Mouse (Mus musculus): ENCODE measurements around the gene Prex1. TPM values are rescaled to one million over a fixed set of nuclear protein-coding genes. Genes with fewer than 3 reads are reported as not detected.

Prex1 gene
- total and polyA plus RNA-seq, 3 experiments = 5.5 to 19.5 (median 18.5) TPM

DNA sequence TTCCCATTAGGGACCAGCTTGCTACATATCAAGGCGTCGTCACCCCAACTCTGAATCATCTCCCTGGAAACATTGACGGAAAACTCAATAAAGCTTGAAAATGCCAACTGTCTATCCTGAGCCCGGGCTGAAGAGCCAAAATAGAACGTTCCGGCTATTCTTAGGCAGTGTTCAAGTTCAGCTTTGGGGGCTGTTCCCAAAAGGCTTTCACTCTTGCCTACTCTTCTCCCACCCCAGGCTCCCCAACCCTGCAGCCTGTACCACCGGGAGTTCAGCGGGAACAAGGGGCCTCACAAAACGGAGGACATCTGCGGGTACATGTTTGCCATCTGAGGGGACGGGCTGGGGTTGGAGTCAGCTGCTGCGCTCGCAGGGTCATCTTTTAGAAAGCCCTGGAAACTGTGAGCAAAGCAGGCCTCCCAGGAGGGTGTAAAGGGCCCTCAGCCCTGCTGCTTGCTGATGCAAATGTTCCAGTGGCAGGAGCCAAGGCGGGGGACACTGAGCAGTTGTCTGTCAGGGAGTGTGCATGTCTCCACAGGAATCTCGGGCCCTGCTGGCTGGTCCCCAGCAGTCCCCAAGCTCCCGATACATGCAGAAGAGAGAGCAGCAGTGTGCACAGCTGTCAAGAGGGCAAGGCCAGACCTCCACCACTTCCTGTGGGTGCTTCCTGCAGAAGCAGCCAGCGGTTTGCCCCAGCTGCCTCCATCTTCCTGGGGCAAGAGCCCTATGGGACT, 83.5 kb downstream of the Prex1 start:
- peak overlapping the region; percentile 26; the same call in 1 of the 2 replicates for H3K27ac ChIP-seq (ENCODE audit: insufficient read depth, low read depth)
- dilution Hi-C loops (cut with MboI; ENCODE audit: extremely low pct_ligation_motif_present, extremely low pct_unique_long_range_greater_than_20kb, low sequenced_read_pairs) (no loop called here), in situ Hi-C loops (cut with MboI; ENCODE audit: low pct_ligation_motif_present, low pct_unique_long_range_greater_than_20kb, low sequenced_read_pairs) (loop anchor here (5.0 kb wide), 1 partner anchor 82 kb away; the partner anchor contains the start of gene Prex1)
- DNase-seq (ENCODE audit: extremely low read depth) = peak; percentile 91
- H3K27me3 ChIP-seq (replicated peaks) = no peaks in the 10 kb centered on the region
- H3K4me2 ChIP-seq (ENCODE audit: insufficient read depth, low read depth, poor library complexity, severe bottlenecking) = no peak overlapping the region
- peaks cover 37 to 76% of the 10 kb centered on the region in 2 experiments for H3K4me1 ChIP-seq (ENCODE audit: control insufficient read depth in 1 of 2, insufficient read depth in 2 of 2)
- TF ChIP-seq CHD2 (IDR thresholded peaks at IDR 0.05; ENCODE audit: low read length) = peak; percentile 43; the same call in 1 of the 2 replicates
- peak; percentile 21 for TF ChIP-seq SMC3 (IDR thresholded peaks at IDR 0.05; ENCODE audit: low read depth, low read length)
- peak; percentile 83 for TF ChIP-seq EP300 (IDR thresholded peaks at IDR 0.05; ENCODE audit: low read length)
- TF ChIP-seq UBTF (IDR thresholded peaks at IDR 0.05; ENCODE audit: low read depth, low read length) = no peak; the same call in 1 of the 2 replicates
- 0 out of 2 replicates have a peak, but pooled peaks have one; percentile 21 for TF ChIP-seq MAFK (IDR thresholded peaks at IDR 0.05; ENCODE audit: insufficient replicate concordance, low read length)
- peak; percentile 45 for TF ChIP-seq ELF1 (IDR thresholded peaks at IDR 0.05; ENCODE audit: low read depth, low read length)
- no peak for TF ChIP-seq ZC3H11A (IDR thresholded peaks at IDR 0.05; ENCODE audit: low read depth, low read length)
- no peak for TF ChIP-seq ZMIZ1 (IDR thresholded peaks at IDR 0.05; ENCODE audit: low read depth, low read length)
- TF ChIP-seq CHD1 (IDR thresholded peaks at IDR 0.05; ENCODE audit: low read depth, low read length) = no peak
- TF ChIP-seq MAZ (IDR thresholded peaks at IDR 0.05; ENCODE audit: low read depth, low read length) = peak; percentile 76
- TF ChIP-seq ZKSCAN1 (IDR thresholded peaks at IDR 0.05; ENCODE audit: borderline replicate concordance, low read depth, low read length) = no peak
- TF ChIP-seq NELFE (IDR thresholded peaks at IDR 0.05; ENCODE audit: low read depth, low read length) = no peak
- no peak for TF ChIP-seq USF1 (IDR thresholded peaks at IDR 0.05; ENCODE audit: low read depth, low read length)
- TF ChIP-seq POLR2AphosphoS2 (IDR thresholded peaks at IDR 0.05; ENCODE audit: low read depth, low read length) = no peak
- TF ChIP-seq SIN3A (IDR thresholded peaks at IDR 0.05; ENCODE audit: low read length) = peak; percentile 74; the same call in 1 of the 2 replicates
- peak; percentile 92 for TF ChIP-seq TCF12 (IDR thresholded peaks at IDR 0.05; ENCODE audit: low read depth, low read length)
- peak; percentile 53; the same call in 1 of the 2 replicates for TF ChIP-seq MAX (IDR thresholded peaks at IDR 0.05; ENCODE audit: low read length)
- no peak for TF ChIP-seq PAX5 (IDR thresholded peaks at IDR 0.05; ENCODE audit: low read length)
- TF ChIP-seq JUND (conservative IDR thresholded peaks at IDR 0.05; ENCODE audit: low read depth, low read length) = peak; percentile 68
- peak; percentile 38; the same call in 1 of the 2 replicates for TF ChIP-seq MYC (IDR thresholded peaks at IDR 0.05; ENCODE audit: low read depth, low read length)
- TF ChIP-seq BHLHE40 (IDR thresholded peaks at IDR 0.05; ENCODE audit: low read depth, low read length) = peak; percentile 76
- no peak for TF ChIP-seq KAT2A (IDR thresholded peaks at IDR 0.05; ENCODE audit: insufficient replicate concordance, low read length)
- peak; percentile 94 for TF ChIP-seq ETS1 (conservative IDR thresholded peaks at IDR 0.05; ENCODE audit: low read depth, low read length)
- no peak for TF ChIP-seq GABPA (IDR thresholded peaks at IDR 0.05; ENCODE audit: insufficient replicate concordance, low read depth, low read length)
- TF ChIP-seq JUN (IDR thresholded peaks at IDR 0.05; ENCODE audit: insufficient read depth, low read depth, low read length) = 0 out of 2 replicates have a peak, but pooled peaks have one; percentile 44
- TF ChIP-seq USF2 (conservative IDR thresholded peaks at IDR 0.05; ENCODE audit: low read depth, low read length) = no peak
- TF ChIP-seq HCFC1 (IDR thresholded peaks at IDR 0.05; ENCODE audit: low read depth, low read length) = no peak
- TF ChIP-seq ZNF384 (IDR thresholded peaks at IDR 0.05; ENCODE audit: low read depth, low read length) = no peak
- no peak for TF ChIP-seq NRF1 (IDR thresholded peaks at IDR 0.05; ENCODE audit: low read depth, low read length)
- TF ChIP-seq TBP (conservative IDR thresholded peaks at IDR 0.05; ENCODE audit: low read depth, low read length) = peak; percentile 60; the same call in 1 of the 2 replicates
- TF ChIP-seq RAD21 (IDR thresholded peaks at IDR 0.05; ENCODE audit: low read depth, low read length) = no peak
- no peak for TF ChIP-seq POLR2A (IDR thresholded peaks at IDR 0.05; ENCODE audit: low read depth, low read length)
- TF ChIP-seq CTCF (conservative IDR thresholded peaks at IDR 0.05 in 1 of 2, IDR thresholded peaks at IDR 0.05 in 1 of 2; ENCODE audit: low read depth in 2 of 2, low read length in 2 of 2) = no peak
- peak; percentile 66 for TF ChIP-seq MEF2A (IDR thresholded peaks at IDR 0.05; ENCODE audit: borderline replicate concordance, low read depth, low read length)
- TF ChIP-seq E2F4 (IDR thresholded peaks at IDR 0.05; ENCODE audit: insufficient replicate concordance, low read depth, low read length) = no peak
- peak; percentile 73 for TF ChIP-seq IRF4 (IDR thresholded peaks at IDR 0.05; ENCODE audit: low read depth, low read length)
- peak; percentile 37; the same call in 1 of the 2 replicates for TF ChIP-seq MXI1 (IDR thresholded peaks at IDR 0.05; ENCODE audit: low read depth, low read length)
- no peak for TF ChIP-seq RCOR1 (conservative IDR thresholded peaks at IDR 0.05; ENCODE audit: low read depth, low read length)
- no peak overlapping the region for H3K9ac ChIP-seq (ENCODE audit: insufficient read depth, low read depth)
- no peaks in the 10 kb centered on the region for H3K79me2 ChIP-seq (replicated peaks; ENCODE audit: control insufficient read depth, extremely low read depth, insufficient read depth, poor library complexity, severe bottlenecking)
- H3K9me3 ChIP-seq (replicated peaks; ENCODE audit: low read length) = peaks cover 18% of the 10 kb centered on the region
- no peak overlapping the region for H3K4me3 ChIP-seq (replicated peaks in 1 of 3; ENCODE audit: low read depth in 2 of 3, low read length in 2 of 3, poor library complexity in 1 of 3)
- peaks cover 10 to 59% of the 10 kb centered on the region in 2 experiments for H3K36me3 ChIP-seq (replicated peaks in 1 of 2; ENCODE audit: control insufficient read depth in 1 of 2, insufficient read depth in 1 of 2, low read length in 1 of 2)
